Mouse (Mus musculus): Measurements from ENCODE around the gene Gm28308. TPM values are rescaled to one million over a fixed set of nuclear protein-coding genes. Genes with fewer than 3 reads are reported as not detected.

Gm28308 gene
- polyA plus RNA-seq, 1 experiment from 2014 or later: not detected

- H3K4me1 ChIP-seq: 0 out of 2 replicates have a peak, but pooled peaks cover 2% of the 10 kb centered on the region
- no peak overlapping the region for H3K4me3 ChIP-seq
- 1% methylated on average over 12 of the region's 12 CpGs for WGBS
- H3K9me3 ChIP-seq: no peaks in the 10 kb centered on the region
- H3K36me3 ChIP-seq (replicated peaks): no peaks in the 10 kb centered on the region
- no peak overlapping the region for H3K9ac ChIP-seq
- ATAC-seq (replicated peaks): no peak
- H3K27ac ChIP-seq: no peak overlapping the region
- H3K27me3 ChIP-seq (replicated peaks): peaks cover 96% of the 10 kb centered on the region
- H3K4me2 ChIP-seq: no peak overlapping the region
Measured at GRCm38 (mm10) chr6:52243681-52244121, 30.6 kb upstream of the Gm28308 start.

- H3K9ac ChIP-seq: no peak overlapping the region
- 0 out of 2 replicates have a peak, but pooled peaks cover 2% of the 10 kb centered on the region for H3K4me1 ChIP-seq
- no peaks in the 10 kb centered on the region for H3K36me3 ChIP-seq (replicated peaks)
- H3K9me3 ChIP-seq: no peaks in the 10 kb centered on the region
- peaks cover 96% of the 10 kb centered on the region for H3K27me3 ChIP-seq (replicated peaks)
- no peak overlapping the region for H3K27ac ChIP-seq
- WGBS: 2% methylated on average over 4 of the region's 4 CpGs
- ATAC-seq (replicated peaks): no peak
- H3K4me2 ChIP-seq: no peak overlapping the region
- H3K4me3 ChIP-seq: no peak overlapping the region
Measured at GRCm38 (mm10) chr6:52242801-52243332, 29.7 kb upstream of the Gm28308 start.

GRCm38 (mm10) chr6:52241001-52241621 is 28.0 kb upstream of the Gm28308 start:
- no peak for ATAC-seq (replicated peaks)
- H3K36me3 ChIP-seq (replicated peaks): no peaks in the 10 kb centered on the region
- H3K27me3 ChIP-seq (replicated peaks): peaks cover 97% of the 10 kb centered on the region
- 1% methylated on average over 9 of the region's 9 CpGs for WGBS
- H3K9ac ChIP-seq: no peak overlapping the region
- no peak overlapping the region for H3K4me2 ChIP-seq
- no peak overlapping the region for H3K27ac ChIP-seq
- no peaks in the 10 kb centered on the region for H3K9me3 ChIP-seq
- H3K4me1 ChIP-seq: 0 out of 2 replicates have a peak, but pooled peaks cover 2% of the 10 kb centered on the region
- H3K4me3 ChIP-seq: no peak overlapping the region

GRCm38 (mm10) chr6:52240389-52241000 is 27.4 kb upstream of the Gm28308 start, which contains the start of gene Hoxa10:
Hoxa10 (minus strand) TSS chr6:52240854.
- Histone ChIP-seq H3K4me3 (no peak within 1 kb of the TSS), H3K4me1 (0 out of 2 replicates have a peak, but pooled peaks cover 2% of the 10 kb centered on the region), H3K36me3 (replicated peaks) (no peaks in the 10 kb centered on the region), H3K9ac (no peak within 1 kb of the TSS), H3K27ac (no peak within 1 kb of the TSS), H3K9me3 (no peaks in the 10 kb centered on the region), H3K27me3 (replicated peaks) (peaks cover 97% of the 10 kb centered on the region), H3K4me2 (no peak within 1 kb of the TSS)
- WGBS: 1% methylated on average over 35 of the region's 35 CpGs
- no peak for ATAC-seq (replicated peaks)

- H3K4me3 ChIP-seq: no peak overlapping the region
- 0 out of 2 replicates have a peak, but pooled peaks cover 2% of the 10 kb centered on the region for H3K4me1 ChIP-seq
- ATAC-seq (replicated peaks): no peak
- H3K27ac ChIP-seq: no peak overlapping the region
- H3K9me3 ChIP-seq: no peaks in the 10 kb centered on the region
- H3K9ac ChIP-seq: no peak overlapping the region
- no peak overlapping the region for H3K4me2 ChIP-seq
- no peaks in the 10 kb centered on the region for H3K36me3 ChIP-seq (replicated peaks)
- WGBS: 3% methylated on average over 30 of the region's 30 CpGs
- H3K27me3 ChIP-seq (replicated peaks): peaks cover 97% of the 10 kb centered on the region
Measured at GRCm38 (mm10) chr6:52239625-52240388, 26.7 kb upstream of the Gm28308 start.

GRCm38 (mm10) chr6:52238976-52239375 is 25.8 kb upstream of the Gm28308 start:
- 2% methylated on average over 7 of the region's 7 CpGs for WGBS

GRCm38 (mm10) chr6:52238155-52238545 is 25.0 kb upstream of the Gm28308 start:
- WGBS: 3% methylated on average over 7 of the region's 7 CpGs
- H3K36me3 ChIP-seq (replicated peaks): no peaks in the 10 kb centered on the region
- no peak overlapping the region for H3K9ac ChIP-seq
- H3K27ac ChIP-seq: no peak overlapping the region
- no peaks in the 10 kb centered on the region for H3K9me3 ChIP-seq
- no peak overlapping the region for H3K4me3 ChIP-seq
- H3K4me1 ChIP-seq: 0 out of 2 replicates have a peak, but pooled peaks cover 2% of the 10 kb centered on the region
- no peak for ATAC-seq (replicated peaks)
- no peak overlapping the region for H3K4me2 ChIP-seq
- peaks cover 98% of the 10 kb centered on the region for H3K27me3 ChIP-seq (replicated peaks)

More at GRCm38 (mm10) chr6:52238976-52239375, 25.8 kb upstream of the Gm28308 start:
- 0 out of 2 replicates have a peak, but pooled peaks cover 2% of the 10 kb centered on the region for H3K4me1 ChIP-seq
- no peak for ATAC-seq (replicated peaks)
- H3K27me3 ChIP-seq (replicated peaks): peaks cover 98% of the 10 kb centered on the region
- no peaks in the 10 kb centered on the region for H3K9me3 ChIP-seq
- H3K36me3 ChIP-seq (replicated peaks): no peaks in the 10 kb centered on the region
- no peak overlapping the region for H3K9ac ChIP-seq
- no peak overlapping the region for H3K4me2 ChIP-seq
- no peak overlapping the region for H3K27ac ChIP-seq
- H3K4me3 ChIP-seq: no peak overlapping the region

GRCm38 (mm10) chr6:52237346-52238154 is 24.4 kb upstream of the Gm28308 start:
- peaks cover 98% of the 10 kb centered on the region for H3K27me3 ChIP-seq (replicated peaks)
- ATAC-seq (replicated peaks): no peak
- H3K9ac ChIP-seq: no peak overlapping the region
- H3K4me1 ChIP-seq: 0 out of 2 replicates have a peak, but pooled peaks cover 2% of the 10 kb centered on the region
- H3K4me2 ChIP-seq: no peak overlapping the region
- 10% methylated on average over 10 of the region's 10 CpGs for WGBS
- no peaks in the 10 kb centered on the region for H3K36me3 ChIP-seq (replicated peaks)
- no peak overlapping the region for H3K27ac ChIP-seq
- no peaks in the 10 kb centered on the region for H3K9me3 ChIP-seq
- no peak overlapping the region for H3K4me3 ChIP-seq

- no peak for ATAC-seq (replicated peaks)
- no peak overlapping the region for H3K27ac ChIP-seq
- WGBS: 1% methylated on average over 3 of the region's 3 CpGs
Measured at GRCm38 (mm10) chr6:52236806-52237205, 23.7 kb upstream of the Gm28308 start.

GRCm38 (mm10) chr6:52235866-52236265 is 22.7 kb upstream of the Gm28308 start:
- no peak overlapping the region for H3K4me3 ChIP-seq
- no peak overlapping the region for H3K4me2 ChIP-seq
- peaks cover 94% of the 10 kb centered on the region for H3K27me3 ChIP-seq (replicated peaks)
- ATAC-seq (replicated peaks): no peak
- H3K9ac ChIP-seq: no peak overlapping the region
- no peaks in the 10 kb centered on the region for H3K36me3 ChIP-seq (replicated peaks)
- no peak overlapping the region for H3K27ac ChIP-seq
- WGBS: 18% methylated on average over 6 of the region's 6 CpGs
- 0 out of 2 replicates have a peak, but pooled peaks cover 2% of the 10 kb centered on the region for H3K4me1 ChIP-seq
- no peaks in the 10 kb centered on the region for H3K9me3 ChIP-seq

More at GRCm38 (mm10) chr6:52236806-52237205, 23.7 kb upstream of the Gm28308 start:
- Histone ChIP-seq H3K27me3 (replicated peaks) (peaks cover 98% of the 10 kb centered on the region), H3K4me2 (no peak overlapping the region), H3K9ac (no peak overlapping the region), H3K4me3 (no peak overlapping the region), H3K4me1 (0 out of 2 replicates have a peak, but pooled peaks cover 2% of the 10 kb centered on the region), H3K9me3 (no peaks in the 10 kb centered on the region), H3K36me3 (replicated peaks) (no peaks in the 10 kb centered on the region)

- ATAC-seq (replicated peaks): no peak
- no peaks in the 10 kb centered on the region for H3K36me3 ChIP-seq (replicated peaks)
- no peaks in the 10 kb centered on the region for H3K9me3 ChIP-seq
- H3K27ac ChIP-seq: no peak overlapping the region
- no peak overlapping the region for H3K4me3 ChIP-seq
- 29% methylated on average over 9 of the region's 9 CpGs for WGBS
- peaks cover 94% of the 10 kb centered on the region for H3K27me3 ChIP-seq (replicated peaks)
- no peak overlapping the region for H3K9ac ChIP-seq
- H3K4me2 ChIP-seq: no peak overlapping the region
- H3K4me1 ChIP-seq: 0 out of 2 replicates have a peak, but pooled peaks cover 2% of the 10 kb centered on the region
Measured at GRCm38 (mm10) chr6:52235267-52235666, 22.1 kb upstream of the Gm28308 start.
